Mouse (Mus musculus): ENCODE measurements at regions not wholly inside any gene's neighbourhood (a gene's known extent, or its start where the extent isn't known, plus 50 kb on each side); places are given as distances from the start of the nearest gene placed in this dataset.

GRCm38 (mm10) chr6:36313586-36313985 lies 74.3 kb upstream of the Chrm2 start:
- H3K9ac ChIP-seq (ENCODE audit: low read length): no peak overlapping the region
- H3K4me3 ChIP-seq (ENCODE audit: low read depth, low read length): no peak overlapping the region
- no peaks in the 10 kb centered on the region for H3K4me1 ChIP-seq (replicated peaks; ENCODE audit: control insufficient read depth, insufficient read depth)
- DNase-seq (ENCODE audit: low spot score) (no peak), ATAC-seq (ENCODE audit: low FRiP score, low TSS enrichment) (no peak)
- no peaks in the 10 kb centered on the region for H3K27me3 ChIP-seq (ENCODE audit: control insufficient read depth, insufficient read depth, low read length)
- H3K27ac ChIP-seq (replicated peaks): no peak overlapping the region
- 62% methylated on average over 1 of the region's 1 CpGs for WGBS
- no peaks in the 10 kb centered on the region for H3K9me3 ChIP-seq (ENCODE audit: control insufficient read depth, low read length)
- TF ChIP-seq EP300 (optimal IDR thresholded peaks at IDR 0.05): no peak
- TF ChIP-seq CTCF (IDR thresholded peaks at IDR 0.05; ENCODE audit: low read depth): no peak
- H3K4me2 ChIP-seq (replicated peaks; ENCODE audit: low read depth): no peak overlapping the region
- no peaks in the 10 kb centered on the region for H3K36me3 ChIP-seq (ENCODE audit: control insufficient read depth, insufficient read depth, low read length)

All from stomach, postnatal 0 days (tissue).